Mouse (Mus musculus) urinary bladder, postnatal 25 days (tissue): ENCODE results near the gene Shb.

ENCODE experiments used
- DNase-seq: peaks from one replicate; pipeline ENCODE4 v3.0.0; 2022; ENCODE audit warnings: low spot score

Gene Shb

DNA sequence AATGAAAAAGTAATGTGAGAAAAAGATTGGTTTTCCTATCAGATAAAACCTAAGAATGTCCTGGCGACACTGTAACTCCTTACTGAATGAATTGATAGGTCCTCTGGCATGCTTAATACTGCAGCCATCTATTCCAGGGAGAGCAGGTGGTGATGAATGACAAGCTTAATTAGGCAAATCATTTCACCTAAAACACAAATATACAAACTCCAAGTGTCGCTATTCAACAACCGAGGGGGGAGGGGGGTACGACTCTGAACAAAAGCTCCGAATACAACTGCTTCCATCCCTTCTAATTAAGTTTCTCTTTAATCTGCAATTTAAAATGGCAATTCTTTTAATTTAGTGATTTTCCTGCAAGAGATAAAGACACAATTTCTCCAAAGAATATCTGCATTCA is 83.3 kb downstream of the Shb start:
- no peak for DNase-seq

- DNase-seq: no peak
Observed at GRCm38 (mm10) chr4:45448481-45448880, 83.8 kb downstream of the Shb start.

- DNase-seq: no peak
Observed at GRCm38 (mm10) chr4:45447196-45447595, 85.1 kb downstream of the Shb start.

DNA sequence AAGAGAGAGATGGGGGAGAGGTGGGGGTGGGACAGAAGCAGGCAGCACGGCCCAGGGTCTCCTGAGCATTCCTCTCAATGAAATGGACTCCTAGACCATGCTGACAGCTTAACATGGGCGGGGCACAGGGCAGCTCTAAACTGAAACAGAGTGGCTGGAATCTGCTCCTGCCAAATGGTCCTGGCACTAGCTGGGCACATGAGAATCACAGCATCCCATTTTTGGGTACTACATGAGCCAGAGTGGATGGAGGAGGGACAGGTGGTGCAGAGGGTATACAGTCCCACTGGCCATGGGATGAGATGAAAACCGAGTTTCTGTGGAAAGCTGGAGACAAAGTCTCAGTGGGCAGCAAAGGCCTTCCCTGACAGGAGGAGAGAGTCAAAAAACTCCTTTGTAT is 87.0 kb downstream of the Shb start:
- DNase-seq: no peak

- no peak for DNase-seq
Observed at GRCm38 (mm10) chr4:45444813-45445212, 87.5 kb downstream of the Shb start.

- no peak for DNase-seq
Observed at GRCm38 (mm10) chr4:45443652-45444051, 88.6 kb downstream of the Shb start.

- no peak for DNase-seq
Observed at GRCm38 (mm10) chr4:45442237-45442636, 90.0 kb downstream of the Shb start.

DNA sequence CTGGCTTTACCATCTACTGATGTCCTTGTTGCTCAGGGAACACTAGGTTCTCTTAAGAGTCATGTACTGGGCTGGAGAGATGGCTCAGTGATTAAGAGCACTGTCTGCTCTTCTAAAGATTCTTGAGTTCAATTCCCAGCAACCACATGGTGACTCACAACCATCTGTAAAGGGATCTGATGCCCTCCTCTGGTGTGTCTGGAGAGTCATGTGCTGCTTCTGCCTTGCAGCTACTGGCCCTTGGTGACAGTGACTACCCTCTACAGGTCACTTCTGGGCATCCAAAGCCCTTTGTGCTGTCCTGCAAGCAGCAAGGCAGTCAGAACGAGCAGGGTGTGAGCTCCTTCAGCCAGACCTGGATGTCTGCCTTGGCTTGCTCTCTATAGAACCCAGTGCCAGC is 90.5 kb downstream of the Shb start:
- no peak for DNase-seq

DNA sequence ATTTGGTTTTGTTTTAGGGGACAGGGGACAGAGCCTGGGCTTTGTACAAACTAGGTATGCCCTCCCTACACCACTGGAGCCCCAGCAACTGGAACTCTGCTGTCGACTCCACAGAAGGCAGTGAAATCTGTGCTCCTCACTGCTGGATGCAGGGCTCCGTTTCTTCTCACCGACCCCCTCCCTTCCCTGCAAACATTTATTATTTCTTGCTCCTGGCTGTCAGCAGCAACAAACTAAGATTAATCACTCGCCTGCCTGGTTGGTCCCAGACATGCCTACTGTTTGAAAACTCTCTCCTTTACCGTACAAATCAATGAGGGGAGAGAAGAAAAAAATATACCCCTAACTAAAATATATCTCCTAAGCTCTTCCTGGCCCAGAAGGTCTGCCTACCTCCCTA is 93.0 kb downstream of the Shb start:
- DNase-seq: no peak

- DNase-seq: no peak
Observed at GRCm38 (mm10) chr4:45437010-45437409, 95.3 kb downstream of the Shb start.

DNA sequence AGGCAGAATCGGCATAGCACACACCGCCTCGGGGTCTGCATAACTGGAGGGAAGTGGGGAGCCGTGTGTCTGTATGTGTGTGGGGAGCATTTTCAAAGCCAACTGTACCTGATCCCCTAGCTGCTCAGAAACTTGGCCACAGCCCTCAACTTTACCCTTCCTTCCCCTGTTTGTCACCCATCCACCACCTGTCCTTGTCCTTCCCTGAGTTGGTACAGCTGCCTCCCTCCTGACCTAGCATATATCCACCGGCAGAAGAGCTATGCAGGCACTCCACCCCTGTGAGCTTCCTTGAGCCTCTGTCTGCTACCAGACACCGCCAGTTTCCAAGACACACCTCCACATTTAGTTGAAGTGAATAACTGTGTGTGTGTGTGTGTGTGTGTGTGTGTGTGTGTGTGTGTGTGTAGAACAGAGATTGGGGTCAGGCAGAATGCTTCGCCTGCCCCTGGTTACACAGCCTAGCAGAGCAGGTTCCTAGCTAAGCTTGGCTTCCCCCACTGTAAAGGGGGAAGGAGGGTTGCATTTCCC is 95.8 kb downstream of the Shb start:
- no peak for DNase-seq

GRCm38 (mm10) chr4:45435899-45436298 is 96.4 kb downstream of the Shb start:
- DNase-seq: no peak

DNA sequence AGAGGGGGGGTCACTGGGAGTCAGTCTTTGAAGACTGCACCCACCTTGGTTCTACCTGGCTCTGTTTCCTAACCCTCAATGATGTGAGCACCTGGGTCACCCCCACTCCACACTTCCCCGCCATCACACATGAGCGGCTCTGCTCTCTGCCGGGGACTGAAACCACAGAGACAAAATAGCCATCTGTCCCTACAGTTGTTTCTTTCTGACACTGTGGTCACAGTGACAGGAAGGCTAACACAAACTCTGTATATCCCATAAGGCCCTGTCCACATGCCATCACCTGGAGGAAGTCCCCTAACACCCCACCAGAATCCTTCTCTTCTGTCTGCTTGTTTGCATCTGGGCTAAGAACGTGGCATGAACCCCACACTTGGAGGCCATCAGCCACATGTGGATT is 97.6 kb downstream of the Shb start:
- DNase-seq: no peak

DNA sequence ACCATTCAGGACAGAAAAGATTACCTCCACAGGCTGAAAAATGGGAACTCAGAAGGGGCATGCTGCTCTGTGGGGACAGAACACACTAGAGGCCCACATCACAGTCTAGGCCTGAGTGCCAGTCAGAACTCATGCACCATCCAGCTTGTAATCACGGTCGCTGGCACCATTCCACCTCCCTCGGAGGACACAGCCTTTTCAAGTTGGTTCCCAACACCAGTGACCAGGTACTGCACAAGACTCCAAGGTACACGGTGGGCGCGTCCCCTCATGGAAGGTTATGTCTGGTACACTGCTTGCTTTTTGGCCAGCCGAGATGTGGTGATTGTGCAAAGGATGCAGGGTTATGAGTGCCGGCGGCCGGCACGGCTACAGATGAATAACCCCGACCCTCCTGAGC is 98.2 kb downstream of the Shb start:
- no peak for DNase-seq

DNA sequence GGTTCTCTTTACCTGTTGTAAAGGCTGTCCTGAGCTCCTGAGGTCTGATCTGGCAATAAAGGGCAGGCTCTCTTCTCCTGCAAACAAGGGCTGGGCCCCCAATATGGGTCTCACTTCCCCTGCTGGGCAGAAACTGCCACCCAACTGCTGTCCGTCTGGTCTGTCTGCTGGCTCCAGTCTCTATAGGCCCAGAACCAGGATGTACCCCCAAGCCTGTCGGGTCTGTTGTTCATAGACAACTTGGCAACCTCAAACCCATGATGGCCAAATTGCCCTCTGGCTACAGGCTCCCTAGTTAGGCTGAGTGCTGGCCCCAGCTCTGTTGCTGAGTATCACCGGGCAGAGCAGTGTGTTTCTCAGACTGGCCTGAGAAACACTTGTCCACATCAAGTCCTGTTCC is 100.5 kb downstream of the Shb start:
- no peak for DNase-seq

DNA sequence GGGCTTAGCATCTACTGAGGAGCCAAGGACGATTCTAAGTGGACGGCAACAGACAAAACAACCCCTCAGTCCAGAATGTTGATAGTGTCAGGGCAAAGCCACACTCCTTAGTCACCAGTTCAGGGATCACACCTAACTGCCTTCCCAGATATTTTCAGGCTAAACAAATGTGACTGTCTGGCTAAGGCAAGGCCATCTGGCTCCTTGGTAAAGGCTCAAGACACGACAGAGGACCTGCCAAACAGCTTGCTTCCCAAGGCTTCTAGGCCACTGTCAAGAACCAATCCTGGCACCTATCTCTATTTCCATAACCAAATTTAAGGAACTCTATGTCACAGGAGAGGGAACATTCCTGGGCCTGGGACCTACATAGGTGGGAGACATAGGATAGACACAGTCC is 101.0 kb downstream of the Shb start:
- no peak for DNase-seq

DNA sequence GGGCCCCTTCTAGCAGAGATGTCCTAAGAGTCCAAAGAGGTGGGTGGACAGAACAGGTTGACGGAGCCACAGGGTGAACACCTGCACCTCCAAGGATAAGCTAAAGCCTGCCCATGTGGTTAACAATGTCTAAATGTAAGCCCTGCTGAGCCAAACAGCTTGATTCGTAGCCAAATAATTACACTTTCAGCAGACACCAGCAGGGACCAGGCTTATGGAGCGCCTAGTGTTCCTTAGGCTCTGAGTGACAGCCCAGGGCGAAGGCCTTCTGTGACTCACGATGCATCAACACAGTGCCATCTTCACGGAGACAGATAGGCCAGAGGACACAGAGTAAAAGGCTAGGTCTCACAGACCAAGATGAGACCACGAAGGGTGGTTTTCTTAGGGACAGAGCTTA is 102.8 kb downstream of the Shb start:
- DNase-seq: no peak

- DNase-seq: no peak
Observed at GRCm38 (mm10) chr4:45426724-45427457, 105.4 kb downstream of the Shb start.

DNA sequence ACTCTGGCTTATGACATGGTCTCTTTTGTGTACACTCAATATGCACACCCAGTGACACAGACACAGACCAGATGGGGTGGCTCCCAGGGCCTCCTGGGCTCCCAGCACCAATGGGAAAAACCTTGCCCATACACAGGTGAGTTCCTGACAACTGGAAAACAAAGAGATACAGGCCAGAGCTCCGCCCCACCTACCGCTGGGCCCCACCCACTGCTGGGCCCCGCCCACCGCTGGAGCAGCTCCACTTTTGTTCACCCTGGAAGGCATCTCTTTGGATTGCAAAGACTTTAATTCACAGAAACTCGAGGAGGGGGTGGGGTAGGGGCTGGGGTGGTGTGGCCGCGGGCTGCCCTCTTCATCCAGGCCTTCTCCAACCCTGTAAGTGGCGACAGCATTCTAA is 108.9 kb downstream of the Shb start:
- DNase-seq: no peak

- no peak for DNase-seq
Observed at GRCm38 (mm10) chr4:45422640-45423039, 109.6 kb downstream of the Shb start.

DNA sequence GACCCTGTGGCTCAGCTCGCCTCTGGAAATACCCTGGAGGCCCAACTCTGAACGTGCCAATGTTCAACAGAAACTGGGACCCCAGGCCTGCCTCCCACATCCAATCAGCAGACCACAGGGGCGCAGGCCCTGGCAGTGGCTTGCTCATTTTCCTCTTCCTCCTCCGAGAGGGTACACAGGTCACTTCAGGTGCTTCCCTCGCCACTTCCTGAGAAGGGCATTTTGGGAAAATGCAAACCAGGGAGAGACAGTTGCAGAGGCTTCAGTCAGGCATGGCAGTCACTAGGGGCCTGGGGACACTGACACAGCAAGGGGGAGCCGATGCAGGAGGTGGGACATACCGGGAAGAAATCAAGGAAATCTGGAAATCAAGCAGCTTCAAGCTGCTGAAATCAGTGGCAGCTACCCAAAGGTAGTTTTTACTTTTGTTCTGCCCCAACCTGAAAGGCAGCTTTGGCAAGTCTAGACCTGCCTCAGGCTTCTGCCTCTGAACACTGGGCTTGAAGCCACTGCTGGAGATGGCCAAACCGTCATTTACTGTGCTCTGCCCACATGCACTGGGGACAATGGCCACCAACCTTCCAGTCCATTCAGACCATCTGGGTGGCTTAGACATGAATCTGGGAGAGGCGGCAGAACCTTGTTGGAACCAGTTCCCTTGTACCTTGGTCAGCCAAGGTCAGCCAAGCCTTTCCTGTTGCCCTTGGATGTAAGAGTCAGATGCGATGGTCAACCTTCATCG is 110.6 kb downstream of the Shb start:
- peak; percentile 60 for DNase-seq

- DNase-seq: no peak
Observed at GRCm38 (mm10) chr4:45420733-45421132, 111.5 kb downstream of the Shb start.

GRCm38 (mm10) chr4:45419051-45419450 is 113.2 kb downstream of the Shb start:
- no peak for DNase-seq
